Mouse (Mus musculus) forelimb bud, embryonic 11.5 days (tissue): Measurements from ENCODE around the gene Plekhg4.
A peak's percentile ranks its signal among the peaks of the same experiment; 100 is the strongest.

Experiments
- DNase-seq: peaks from one replicate; pipeline ENCODE4 v3.0.0-alpha.2; 2012; ENCODE audit warnings: low read depth, low spot score

The Plekhg4 gene

GRCm38 (mm10) chr8:105349096-105349771 is 23.8 kb upstream of the Plekhg4 start:
- peak; percentile 51 for DNase-seq

- DNase-seq = no peak
Observed at GRCm38 (mm10) chr8:105350186-105350585, 22.9 kb upstream of the Plekhg4 start.

GRCm38 (mm10) chr8:105353583-105354135 is 19.4 kb upstream of the Plekhg4 start:
- DNase-seq = no peak

GRCm38 (mm10) chr8:105354549-105354948 is 18.5 kb upstream of the Plekhg4 start:
- no peak for DNase-seq

GRCm38 (mm10) chr8:105355179-105356024 is 17.7 kb upstream of the Plekhg4 start:
- DNase-seq = no peak

- no peak for DNase-seq
Observed at GRCm38 (mm10) chr8:105356681-105357080, 16.4 kb upstream of the Plekhg4 start.

GRCm38 (mm10) chr8:105359208-105359607 is 13.9 kb upstream of the Plekhg4 start:
- no peak for DNase-seq

GRCm38 (mm10) chr8:105359646-105360045 is 13.4 kb upstream of the Plekhg4 start:
- DNase-seq = no peak

- no peak for DNase-seq
Observed at GRCm38 (mm10) chr8:105361751-105362702, 11.0 kb upstream of the Plekhg4 start.

GRCm38 (mm10) chr8:105367107-105367506 is 6.0 kb upstream of the Plekhg4 start:
- no peak for DNase-seq

- no peak for DNase-seq
Observed at GRCm38 (mm10) chr8:105372473-105372872, 601 bp upstream of the Plekhg4 start.

GRCm38 (mm10) chr8:105374513-105374966 is 1.5 kb downstream of the Plekhg4 start:
- peak; percentile 63 for DNase-seq

- DNase-seq = no peak
Observed at GRCm38 (mm10) chr8:105378673-105379072, 5.6 kb downstream of the Plekhg4 start.

- DNase-seq = no peak
Observed at GRCm38 (mm10) chr8:105380308-105380707, 7.2 kb downstream of the Plekhg4 start.

- DNase-seq = no peak
Observed at GRCm38 (mm10) chr8:105384070-105384469, 11.0 kb downstream of the Plekhg4 start.

GRCm38 (mm10) chr8:105387151-105387550 is 14.1 kb downstream of the Plekhg4 start:
- DNase-seq = no peak

- DNase-seq = no peak
Observed at GRCm38 (mm10) chr8:105389096-105389495, 16.0 kb downstream of the Plekhg4 start.

- DNase-seq = no peak
Observed at GRCm38 (mm10) chr8:105393089-105393787, 20.2 kb downstream of the Plekhg4 start.

- DNase-seq = no peak
Observed at GRCm38 (mm10) chr8:105393915-105394314, 20.8 kb downstream of the Plekhg4 start.

GRCm38 (mm10) chr8:105397747-105398146 is 24.7 kb downstream of the Plekhg4 start:
- DNase-seq = peak; percentile 30

- DNase-seq = no peak
Observed at GRCm38 (mm10) chr8:105400016-105400415, 26.9 kb downstream of the Plekhg4 start.
